Mouse (Mus musculus): ENCODE measurements around the gene Smdt1. TPM values are rescaled to one million over a fixed set of nuclear protein-coding genes. Genes with fewer than 3 reads are reported as not detected.
A peak's percentile ranks its signal among the peaks of the same experiment; 100 is the strongest.

The Smdt1 gene
- total and polyA plus RNA-seq, 2 experiments = 137 to 165 TPM

- Histone ChIP-seq H3K79me2 (ENCODE audit: control insufficient read depth, insufficient read depth, low read length) (no peaks in the 10 kb centered on the region), H3K4me1 (ENCODE audit: control insufficient read depth, insufficient read depth, low read length) (no peaks in the 10 kb centered on the region), H3K9ac (ENCODE audit: low read depth, low read length) (no peak overlapping the region), H3K4me3 (ENCODE audit: insufficient read depth, low read depth, low read length) (no peak overlapping the region), H3K27ac (replicated peaks; ENCODE audit: insufficient read depth, low read depth, low read length) (peak overlapping the region; percentile 55; the same call in 1 of the 2 replicates), H3K27me3 (ENCODE audit: control insufficient read depth, insufficient read depth, low read length) (no peaks in the 10 kb centered on the region), H3K36me3 (ENCODE audit: control insufficient read depth, insufficient read depth, low read length) (peaks cover 15% of the 10 kb centered on the region)
- no peak for TF ChIP-seq CTCF (IDR thresholded peaks at IDR 0.05; ENCODE audit: low read depth, low read length)
- no peak for TF ChIP-seq POLR2A (IDR thresholded peaks at IDR 0.05; ENCODE audit: extremely low read depth, insufficient read depth, low read length)
- 84% methylated on average over 4 of the region's 4 CpGs for WGBS
- DNase-seq (ENCODE audit: extremely low read depth, low read depth, low spot score) = no peak
These were observed 29.4 kb downstream of the Smdt1 start for GRCm38 (mm10) chr15:82368146-82368545.

- Histone ChIP-seq H3K4me1 (ENCODE audit: control insufficient read depth, insufficient read depth, low read length) (no peaks in the 10 kb centered on the region), H3K79me2 (ENCODE audit: control insufficient read depth, insufficient read depth, low read length) (no peaks in the 10 kb centered on the region), H3K27me3 (ENCODE audit: control insufficient read depth, insufficient read depth, low read length) (no peaks in the 10 kb centered on the region), H3K36me3 (ENCODE audit: control insufficient read depth, insufficient read depth, low read length) (peaks cover 17% of the 10 kb centered on the region), H3K9ac (ENCODE audit: low read depth, low read length) (no peak overlapping the region), H3K4me3 (ENCODE audit: insufficient read depth, low read depth, low read length) (no peak overlapping the region), H3K27ac (replicated peaks; ENCODE audit: insufficient read depth, low read depth, low read length) (0 out of 2 replicates have a peak overlapping the region, but pooled peaks have one; percentile 0)
- no peak for DNase-seq (ENCODE audit: extremely low read depth, low read depth, low spot score)
- 64% methylated on average over 1 of the region's 1 CpGs for WGBS
- TF ChIP-seq CTCF (IDR thresholded peaks at IDR 0.05; ENCODE audit: low read depth, low read length) = no peak
These were observed 30.1 kb downstream of the Smdt1 start for GRCm38 (mm10) chr15:82368851-82369250.

GRCm38 (mm10) chr15:82372446-82372845 lies 33.7 kb downstream of the Smdt1 start:
- Histone ChIP-seq H3K36me3 (ENCODE audit: control insufficient read depth, insufficient read depth, low read length) (peaks cover 34% of the 10 kb centered on the region), H3K79me2 (ENCODE audit: control insufficient read depth, insufficient read depth, low read length) (peaks cover 3% of the 10 kb centered on the region; the same call in 1 of the 2 replicates), H3K4me3 (ENCODE audit: insufficient read depth, low read depth, low read length) (no peak overlapping the region), H3K4me1 (ENCODE audit: control insufficient read depth, insufficient read depth, low read length) (peaks cover 12% of the 10 kb centered on the region), H3K27ac (replicated peaks; ENCODE audit: insufficient read depth, low read depth, low read length) (no peak overlapping the region), H3K27me3 (ENCODE audit: control insufficient read depth, insufficient read depth, low read length) (no peaks in the 10 kb centered on the region), H3K9ac (ENCODE audit: low read depth, low read length) (no peak overlapping the region)
- DNase-seq (ENCODE audit: extremely low read depth, low read depth, low spot score) = no peak
- TF ChIP-seq POLR2A (IDR thresholded peaks at IDR 0.05; ENCODE audit: extremely low read depth, insufficient read depth, low read length) (no peak), CTCF (IDR thresholded peaks at IDR 0.05; ENCODE audit: low read depth, low read length) (no peak)
- WGBS = 78% methylated on average over 6 of the region's 6 CpGs

- Histone ChIP-seq H3K9ac (ENCODE audit: low read depth, low read length) (no peak overlapping the region), H3K27me3 (ENCODE audit: control insufficient read depth, insufficient read depth, low read length) (no peaks in the 10 kb centered on the region), H3K27ac (replicated peaks; ENCODE audit: insufficient read depth, low read depth, low read length) (no peak overlapping the region), H3K4me1 (ENCODE audit: control insufficient read depth, insufficient read depth, low read length) (peaks cover 18% of the 10 kb centered on the region), H3K4me3 (ENCODE audit: insufficient read depth, low read depth, low read length) (no peak overlapping the region), H3K36me3 (ENCODE audit: control insufficient read depth, insufficient read depth, low read length) (peaks cover 32% of the 10 kb centered on the region), H3K79me2 (ENCODE audit: control insufficient read depth, insufficient read depth, low read length) (peaks cover 8% of the 10 kb centered on the region; the same call in 1 of the 2 replicates)
- WGBS = 86% methylated on average over 5 of the region's 5 CpGs
- DNase-seq (ENCODE audit: extremely low read depth, low read depth, low spot score) = no peak
- TF ChIP-seq CTCF (IDR thresholded peaks at IDR 0.05; ENCODE audit: low read depth, low read length) (no peak), POLR2A (IDR thresholded peaks at IDR 0.05; ENCODE audit: extremely low read depth, insufficient read depth, low read length) (no peak)
These were observed 34.2 kb downstream of the Smdt1 start for GRCm38 (mm10) chr15:82372991-82373390.

GRCm38 (mm10) chr15:82374437-82374836 lies 35.7 kb downstream of the Smdt1 start:
- Histone ChIP-seq H3K9ac (ENCODE audit: low read depth, low read length) (no peak overlapping the region), H3K4me1 (ENCODE audit: control insufficient read depth, insufficient read depth, low read length) (peaks cover 19% of the 10 kb centered on the region), H3K27ac (replicated peaks; ENCODE audit: insufficient read depth, low read depth, low read length) (no peak overlapping the region), H3K4me3 (ENCODE audit: insufficient read depth, low read depth, low read length) (no peak overlapping the region), H3K27me3 (ENCODE audit: control insufficient read depth, insufficient read depth, low read length) (no peaks in the 10 kb centered on the region), H3K36me3 (ENCODE audit: control insufficient read depth, insufficient read depth, low read length) (peaks cover 30% of the 10 kb centered on the region), H3K79me2 (ENCODE audit: control insufficient read depth, insufficient read depth, low read length) (peaks cover 11% of the 10 kb centered on the region; the same call in 1 of the 2 replicates)
- DNase-seq (ENCODE audit: extremely low read depth, low read depth, low spot score) = peak; percentile 51
- whole genome bisulfite sequencing = 71% methylated on average over 5 of the region's 5 CpGs
- TF ChIP-seq CTCF (IDR thresholded peaks at IDR 0.05; ENCODE audit: low read depth, low read length) (no peak), POLR2A (IDR thresholded peaks at IDR 0.05; ENCODE audit: extremely low read depth, insufficient read depth, low read length) (no peak)

- Histone ChIP-seq H3K27ac (replicated peaks; ENCODE audit: insufficient read depth, low read depth, low read length) (peak overlapping the region; percentile 62), H3K79me2 (ENCODE audit: control insufficient read depth, insufficient read depth, low read length) (peaks cover 11% of the 10 kb centered on the region; the same call in 1 of the 2 replicates)
- WGBS = 61% methylated on average over 9 of the region's 9 CpGs
These were observed 37.1 kb downstream of the Smdt1 start for GRCm38 (mm10) chr15:82375855-82376254.

More at GRCm38 (mm10) chr15:82375855-82376254, 37.1 kb downstream of the Smdt1 start:
- Histone ChIP-seq H3K4me3 (ENCODE audit: insufficient read depth, low read depth, low read length) (no peak overlapping the region), H3K4me1 (ENCODE audit: control insufficient read depth, insufficient read depth, low read length) (peaks cover 20% of the 10 kb centered on the region), H3K27me3 (ENCODE audit: control insufficient read depth, insufficient read depth, low read length) (no peaks in the 10 kb centered on the region), H3K36me3 (ENCODE audit: control insufficient read depth, insufficient read depth, low read length) (peaks cover 26% of the 10 kb centered on the region), H3K9ac (ENCODE audit: low read depth, low read length) (peak overlapping the region; percentile 6)
- DNase-seq (ENCODE audit: extremely low read depth, low read depth, low spot score) = no peak
- TF ChIP-seq CTCF (IDR thresholded peaks at IDR 0.05; ENCODE audit: low read depth, low read length) = no peak
- TF ChIP-seq POLR2A (IDR thresholded peaks at IDR 0.05; ENCODE audit: extremely low read depth, insufficient read depth, low read length) = 0 out of 2 replicates have a peak, but pooled peaks have one; percentile 10

Data from liver, adult 2 months (tissue).